Comparison of ENCODE assay signal across 13 mouse cellular contexts in genomic region chr17:56933395-56933794, GRCm38 (mm10). TPM values are rescaled to one million over a fixed set of nuclear protein-coding genes. Genes with fewer than 3 reads are reported as not detected.
DNase-seq lines count a peak whose midpoint lies in the region; ATAC-seq and TF ChIP-seq lines count a peak whose summit lies in the region.
"Had no signal": no experiment of that assay in that cellular context is flagged by ENCODE, and none has a peak within 500 bp of the region (broad histone marks: within the 10 kb centered on the region; RNA-seq: fewer than 3 reads in every experiment).

No protein-coding gene starts in this region.

- no peak for TF ChIP-seq EP300 in lung, postnatal 0 days (IDR thresholded peaks at IDR 0.05)

- H3K9me3 ChIP-seq in erythroblast, embryonic 14.5 days (ENCODE audit: control insufficient read depth, low read length): no peaks in the 10 kb centered on the region
- H3K9me3 ChIP-seq in lung, embryonic 15.5 days: no peaks in the 10 kb centered on the region
- no peaks in the 10 kb centered on the region for H3K9me3 ChIP-seq in lung, postnatal 0 days (ENCODE audit: low read length)
- no peaks in the 10 kb centered on the region for H3K9me3 ChIP-seq in hindbrain, postnatal 0 days (ENCODE audit: low read length)
- H3K9me3 ChIP-seq in neural tube, embryonic 12.5 days: no peaks in the 10 kb centered on the region

- no peak for ATAC-seq in erythroblast, adult 5-6 weeks (replicated peaks; ENCODE audit: low FRiP score, poor library complexity, severe bottlenecking)
- ATAC-seq in lung, embryonic 15.5 days (ENCODE audit: borderline replicate concordance, extremely low read depth, low FRiP score, low TSS enrichment): no peak
- ATAC-seq in lung, postnatal 0 days: no peak
- ATAC-seq in hindbrain, postnatal 0 days: no peak
- no peak for ATAC-seq in neural tube, embryonic 12.5 days (ENCODE audit: low FRiP score, low read depth)

- H3K36me3 ChIP-seq in erythroblast, embryonic 14.5 days (ENCODE audit: control insufficient read depth): peaks cover 17% of the 10 kb centered on the region
- no peaks in the 10 kb centered on the region for H3K36me3 ChIP-seq in lung, embryonic 15.5 days
- no peaks in the 10 kb centered on the region for H3K36me3 ChIP-seq in lung, postnatal 0 days (ENCODE audit: insufficient read depth, low read length)
- H3K36me3 ChIP-seq in hindbrain, postnatal 0 days (ENCODE audit: insufficient read depth, low read length): no peaks in the 10 kb centered on the region
- no peaks in the 10 kb centered on the region for H3K36me3 ChIP-seq in neural tube, embryonic 12.5 days

- peak overlapping the region; percentile 88; the same call in 1 of the 2 replicates for H3K4me2 ChIP-seq in lung, embryonic 15.5 days
- no peak overlapping the region for H3K4me2 ChIP-seq in lung, postnatal 0 days (replicated peaks; ENCODE audit: low read depth, low read length)
- H3K4me2 ChIP-seq in hindbrain, postnatal 0 days (ENCODE audit: low read depth, low read length): peak overlapping the region; percentile 90; the same call in 1 of the 2 replicates
- peak overlapping the region; percentile 89 for H3K4me2 ChIP-seq in neural tube, embryonic 12.5 days (replicated peaks)

- TF ChIP-seq CTCF in lung, postnatal 0 days (IDR thresholded peaks at IDR 0.05): no peak
- no peak for TF ChIP-seq CTCF in hindbrain, postnatal 0 days (IDR thresholded peaks at IDR 0.05; ENCODE audit: low read depth)

- H3K9ac ChIP-seq in lung, embryonic 15.5 days: no peak overlapping the region
- H3K9ac ChIP-seq in lung, postnatal 0 days (replicated peaks; ENCODE audit: low read depth): no peak overlapping the region
- H3K9ac ChIP-seq in hindbrain, postnatal 0 days (replicated peaks; ENCODE audit: low read length): 0 out of 2 replicates have a peak overlapping the region, but pooled peaks have one; percentile 17
- H3K9ac ChIP-seq in neural tube, embryonic 12.5 days: peak overlapping the region; percentile 99

- WGBS in lung, embryonic 15.5 days: 76% methylated on average over 2 of the region's 2 CpGs
- WGBS in lung, postnatal 0 days: 81% methylated on average over 2 of the region's 2 CpGs
- 90% methylated on average over 2 of the region's 2 CpGs for WGBS in hindbrain, postnatal 0 days
- 96% methylated on average over 2 of the region's 2 CpGs for WGBS in neural tube, embryonic 12.5 days

- DNase-seq in lung, postnatal 0 days (ENCODE audit: low spot score): no peak
- DNase-seq in hindbrain, postnatal 0 days (ENCODE audit: low spot score): no peak
- no peak for DNase-seq in left cerebral cortex, postnatal 36 days (ENCODE audit: low spot score in 2 of 2)
- no peak for DNase-seq in urinary bladder, postnatal 25 days (ENCODE audit: low spot score)
- DNase-seq: cerebellum, adult 11 months; heart, postnatal 36 days; layer of hippocampus, postnatal 36 days had no signal

- peaks cover 56% of the 10 kb centered on the region for H3K4me1 ChIP-seq in erythroblast, embryonic 14.5 days (ENCODE audit: control insufficient read depth)
- H3K4me1 ChIP-seq in lung, embryonic 15.5 days: peaks cover 22% of the 10 kb centered on the region
- peaks cover 3% of the 10 kb centered on the region; the same call in 1 of the 2 replicates for H3K4me1 ChIP-seq in lung, postnatal 0 days (ENCODE audit: insufficient read depth, low read depth, low read length)
- H3K4me1 ChIP-seq in hindbrain, postnatal 0 days (ENCODE audit: insufficient read depth, low read length): peaks cover 16% of the 10 kb centered on the region
- H3K4me1 ChIP-seq in neural tube, embryonic 12.5 days: peaks cover 38% of the 10 kb centered on the region

- H3K27ac ChIP-seq in lung, embryonic 15.5 days: no peak overlapping the region
- H3K27ac ChIP-seq in lung, postnatal 0 days (ENCODE audit: low read length): no peak overlapping the region
- no peak overlapping the region for H3K27ac ChIP-seq in hindbrain, postnatal 0 days
- H3K27ac ChIP-seq in neural tube, embryonic 12.5 days: no peak overlapping the region
- H3K27ac ChIP-seq: macrophage had no signal

- intact Hi-C loops in left cerebral cortex, postnatal 36 days (cut with DNase I): no loop called here

- H3K27me3 ChIP-seq in erythroblast, embryonic 14.5 days (ENCODE audit: control insufficient read depth): peaks cover 6% of the 10 kb centered on the region
- no peaks in the 10 kb centered on the region; the same call in 1 of the 2 replicates for H3K27me3 ChIP-seq in lung, embryonic 15.5 days
- H3K27me3 ChIP-seq in lung, postnatal 0 days (replicated peaks; ENCODE audit: insufficient read depth, low read length): no peaks in the 10 kb centered on the region
- H3K27me3 ChIP-seq in hindbrain, postnatal 0 days (ENCODE audit: insufficient read depth, low read length): no peaks in the 10 kb centered on the region
- H3K27me3 ChIP-seq in neural tube, embryonic 12.5 days (replicated peaks): no peaks in the 10 kb centered on the region; the same call in 1 of the 2 replicates

- peak overlapping the region; percentile 10 for H3K4me3 ChIP-seq in erythroblast, embryonic 14.5 days (replicated peaks)
- H3K4me3 ChIP-seq in lung, embryonic 15.5 days: peak overlapping the region; percentile 4; the same call in 1 of the 2 replicates
- H3K4me3 ChIP-seq in lung, postnatal 0 days (ENCODE audit: low read depth, low read length): no peak overlapping the region
- no peak overlapping the region for H3K4me3 ChIP-seq in hindbrain, postnatal 0 days (ENCODE audit: low read length)
- H3K4me3 ChIP-seq in neural tube, embryonic 12.5 days: 0 out of 2 replicates have a peak overlapping the region, but pooled peaks have one; percentile 16

RNA-seq across cellular contexts. Expression of gene Mllt1, which starts 1.8 kb away (rescaled TPM):
- 5.1 and 5.8 TPM in 2 replicates for polyA plus RNA-seq in erythroblast, embryonic 14.5 days (2012)
- total RNA-seq in erythroblast, adult 5-6 weeks (2015; ENCODE audit: low replicate concordance): 2.1 and 4.4 TPM in 2 replicates
- total RNA-seq in erythroblast, adult 5-6 weeks (2017; ENCODE audit: low replicate concordance): 1.3 and 3.5 TPM in 2 replicates
- 50.0 and 53.2 TPM in 2 replicates for polyA plus RNA-seq in lung, embryonic 15.5 days (2015; fragmentation: Nextera tagmentation; extraction: Ambion mirVana)
- polyA plus RNA-seq in lung, postnatal 0 days (2015; fragmentation: Nextera tagmentation; extraction: Ambion mirVana): 17.7 TPM in 2 replicates
- 131 and 135 TPM in 2 replicates for total RNA-seq in hindbrain, postnatal 0 days (2014; rRNA removed)
- polyA plus RNA-seq in hindbrain, postnatal 0 days (2015; fragmentation: Nextera tagmentation; extraction: Ambion mirVana): 46.7 and 52.0 TPM in 2 replicates
- polyA plus RNA-seq in neural tube, embryonic 12.5 days (2016; fragmentation: Nextera tagmentation; extraction: Ambion mirVana): 86.1 and 89.8 TPM in 2 replicates
- total RNA-seq in left cerebral cortex, postnatal 36 days (2021): 10 to 100 TPM; 69.3 to 82.4 TPM

RNA-seq across cellular contexts. Expression of gene Acer1, which starts 48.5 kb away (rescaled TPM):
- polyA plus RNA-seq in erythroblast, embryonic 14.5 days (2012): 0.01 TPM in 1 of 2 replicates, not detected in the other
- not detected in 2 replicates for total RNA-seq in erythroblast, adult 5-6 weeks (2015; ENCODE audit: low replicate concordance)
- not detected in 2 replicates for total RNA-seq in erythroblast, adult 5-6 weeks (2017; ENCODE audit: low replicate concordance)
- not detected in 2 replicates for polyA plus RNA-seq in lung, embryonic 15.5 days (2015; fragmentation: Nextera tagmentation; extraction: Ambion mirVana)
- polyA plus RNA-seq in lung, postnatal 0 days (2015; fragmentation: Nextera tagmentation; extraction: Ambion mirVana): not detected in 2 replicates
- not detected in 2 replicates for total RNA-seq in hindbrain, postnatal 0 days (2014; rRNA removed)
- not detected in 2 replicates for polyA plus RNA-seq in hindbrain, postnatal 0 days (2015; fragmentation: Nextera tagmentation; extraction: Ambion mirVana)
- polyA plus RNA-seq in neural tube, embryonic 12.5 days (2016; fragmentation: Nextera tagmentation; extraction: Ambion mirVana): not detected in 2 replicates
- not detected for total RNA-seq in left cerebral cortex, postnatal 36 days (2021)
- total RNA-seq: heart, postnatal 36 days; layer of hippocampus, postnatal 36 days; MEL had no signal
- polyA plus RNA-seq: macrophage had no signal

RNA-seq across cellular contexts. Expression of gene Clpp, which starts 56.7 kb away (rescaled TPM):
- polyA plus RNA-seq in erythroblast, embryonic 14.5 days (2012): 12.3 and 14.6 TPM in 2 replicates
- total RNA-seq in erythroblast, adult 5-6 weeks (2015; ENCODE audit: low replicate concordance): 4.6 and 13.8 TPM in 2 replicates
- 6.6 and 9.6 TPM in 2 replicates for total RNA-seq in erythroblast, adult 5-6 weeks (2017; ENCODE audit: low replicate concordance)
- polyA plus RNA-seq in lung, embryonic 15.5 days (2015; fragmentation: Nextera tagmentation; extraction: Ambion mirVana): 135 and 136 TPM in 2 replicates
- 62.5 and 71.1 TPM in 2 replicates for polyA plus RNA-seq in lung, postnatal 0 days (2015; fragmentation: Nextera tagmentation; extraction: Ambion mirVana)
- total RNA-seq in hindbrain, postnatal 0 days (2014; rRNA removed): 137 and 150 TPM in 2 replicates
- 163 TPM in 2 replicates for polyA plus RNA-seq in hindbrain, postnatal 0 days (2015; fragmentation: Nextera tagmentation; extraction: Ambion mirVana)
- polyA plus RNA-seq in neural tube, embryonic 12.5 days (2016; fragmentation: Nextera tagmentation; extraction: Ambion mirVana): 134 and 152 TPM in 2 replicates
- total RNA-seq in left cerebral cortex, postnatal 36 days (2021): 10 to 100 TPM; 66.6 to 68.3 TPM

RNA-seq across cellular contexts. Expression of gene 1700061G19Rik, which starts 58.1 kb away (rescaled TPM):
- not detected in 2 replicates for polyA plus RNA-seq in erythroblast, embryonic 14.5 days (2012)
- total RNA-seq in erythroblast, adult 5-6 weeks (2015; ENCODE audit: low replicate concordance): not detected in 2 replicates
- not detected in 2 replicates for total RNA-seq in erythroblast, adult 5-6 weeks (2017; ENCODE audit: low replicate concordance)
- polyA plus RNA-seq in lung, embryonic 15.5 days (2015; fragmentation: Nextera tagmentation; extraction: Ambion mirVana): 0.23 and 0.35 TPM in 2 replicates
- polyA plus RNA-seq in lung, postnatal 0 days (2015; fragmentation: Nextera tagmentation; extraction: Ambion mirVana): 0.15 and 0.23 TPM in 2 replicates
- total RNA-seq in hindbrain, postnatal 0 days (2014; rRNA removed): not detected in 2 replicates
- 0.34 and 0.35 TPM in 2 replicates for polyA plus RNA-seq in hindbrain, postnatal 0 days (2015; fragmentation: Nextera tagmentation; extraction: Ambion mirVana)
- 0.16 and 0.42 TPM in 2 replicates for polyA plus RNA-seq in neural tube, embryonic 12.5 days (2016; fragmentation: Nextera tagmentation; extraction: Ambion mirVana)
- total RNA-seq in left cerebral cortex, postnatal 36 days (2021): under 1 TPM in 1 of 2 experiments, not detected in 1; 0.14 TPM
- total RNA-seq: heart, postnatal 36 days had no signal
- polyA plus RNA-seq: macrophage had no signal

RNA-seq across cellular contexts. Expression of gene Acsbg2, which starts 59.1 kb away (rescaled TPM):
- polyA plus RNA-seq in erythroblast, embryonic 14.5 days (2012): not detected in 2 replicates
- not detected in 2 replicates for total RNA-seq in erythroblast, adult 5-6 weeks (2015; ENCODE audit: low replicate concordance)
- total RNA-seq in erythroblast, adult 5-6 weeks (2017; ENCODE audit: low replicate concordance): not detected in 2 replicates
- not detected in 2 replicates for polyA plus RNA-seq in lung, embryonic 15.5 days (2015; fragmentation: Nextera tagmentation; extraction: Ambion mirVana)
- not detected in 2 replicates for polyA plus RNA-seq in lung, postnatal 0 days (2015; fragmentation: Nextera tagmentation; extraction: Ambion mirVana)
- not detected in 2 replicates for total RNA-seq in hindbrain, postnatal 0 days (2014; rRNA removed)
- not detected in 2 replicates for polyA plus RNA-seq in hindbrain, postnatal 0 days (2015; fragmentation: Nextera tagmentation; extraction: Ambion mirVana)
- polyA plus RNA-seq in neural tube, embryonic 12.5 days (2016; fragmentation: Nextera tagmentation; extraction: Ambion mirVana): not detected in 2 replicates
- not detected for total RNA-seq in left cerebral cortex, postnatal 36 days (2021)
- total RNA-seq: heart, postnatal 36 days; layer of hippocampus, postnatal 36 days; MEL had no signal
- polyA plus RNA-seq: macrophage had no signal

Comparison
In these comparisons a context has a peak if more than half of its experiments do, and no peak if none do; other contexts are left out.
1. H3K4me3 ChIP-seq: peak in erythroblast, embryonic 14.5 days (single experiment), lung, embryonic 15.5 days (single experiment) and neural tube, embryonic 12.5 days (single experiment); none in lung, postnatal 0 days (single experiment) and hindbrain, postnatal 0 days (single experiment).
2. H3K9ac ChIP-seq: peak in hindbrain, postnatal 0 days (single experiment) and neural tube, embryonic 12.5 days (single experiment); none in lung, embryonic 15.5 days (single experiment) and lung, postnatal 0 days (single experiment).